Mouse (Mus musculus) forebrain, embryonic 10.5 days (tissue): Measurements from ENCODE around the gene Csf1. TPM values are rescaled to one million over a fixed set of nuclear protein-coding genes. Genes with fewer than 3 reads are reported as not detected.

Source experiments
- DNase-seq: peaks from one replicate; pipeline ENCODE4 v3.0.0-alpha.2; 2017; ENCODE audit warnings: low spot score; ENCODE audit errors: extremely low spot score
- H3K27ac ChIP-seq: fragments of 300-500 bp; sonication (generic); 2 replicates; pipeline ENCODE4 v1.5.1; 2016; ENCODE audit warnings: mild to moderate bottlenecking
- H3K27me3 ChIP-seq: fragments of 300-500 bp; sonication (generic); 2 replicates; pipeline ENCODE4 v1.6.1; 2016; ENCODE audit warnings: mild to moderate bottlenecking; ENCODE audit not compliant: poor library complexity, severe bottlenecking
- H3K36me3 ChIP-seq: fragments of 300-500 bp; sonication (generic); replicated peaks from 2 replicates; pipeline ENCODE4 v1.6.1; 2016; ENCODE audit warnings: mild to moderate bottlenecking, moderate library complexity
- H3K4me1 ChIP-seq: fragments of 300-500 bp; sonication (generic); 2 replicates; pipeline ENCODE4 v1.6.1; 2016
- H3K4me3 ChIP-seq: fragments of 300-500 bp; sonication (generic); 2 replicates; pipeline ENCODE4 v1.5.1; 2016; ENCODE audit warnings: mild to moderate bottlenecking, moderate library complexity
- H3K9me3 ChIP-seq: fragments of 300-500 bp; sonication (generic); 2 replicates; pipeline ENCODE4 v1.6.1; 2016; ENCODE audit warnings: mild to moderate bottlenecking, moderate library complexity
- WGBS: fragments of 180-500 bp; shearing (Covaris S2); methylation state at CpG from one replicate; pipeline ENCODE4 v1.1.7; 2016; 5-methylcytosine and 5-hydroxymethylcytosine counted together
- polyA plus RNA-seq: library from polyadenylated mRNA; unstranded; fragments of >200 nt; fragmentation: Nextera tagmentation; extraction: Ambion mirVana; gene quantifications from 2 replicates; pipeline ENCODE4 v1.2.1, GENCODE M21; 2016

Gene Csf1
- polyA plus RNA-seq, 1 experiment from 2014 or later, result 4.8 TPM

DNA sequence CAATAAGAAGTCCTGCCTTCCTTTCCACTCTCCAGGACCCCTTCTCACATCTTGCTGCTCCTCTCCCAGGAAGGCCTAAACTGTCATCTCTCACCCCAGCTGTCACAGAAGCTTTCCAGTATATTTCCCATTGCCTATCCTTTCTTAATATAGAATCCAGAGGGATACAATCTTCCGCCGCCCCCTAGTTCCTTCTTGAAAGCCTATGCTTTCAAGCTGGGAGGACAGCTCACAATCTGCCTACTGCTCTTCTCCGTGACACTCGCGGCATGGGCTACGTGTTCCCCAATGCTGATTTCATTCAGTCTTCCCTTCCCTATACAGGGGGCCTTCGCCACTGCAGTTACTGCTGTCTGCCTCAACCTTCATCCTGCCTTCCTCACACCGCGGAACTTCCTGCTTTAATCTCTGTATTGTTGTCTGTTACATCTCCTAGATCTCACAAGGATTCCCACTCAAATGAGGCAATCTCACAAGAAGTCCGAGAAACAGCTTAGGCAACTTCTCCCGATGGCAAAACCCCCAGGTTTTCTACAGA lies 30.6 kb upstream of the Csf1 start:
- no peaks in the 10 kb centered on the region for H3K9me3 ChIP-seq
- peaks cover 31% of the 10 kb centered on the region for H3K27me3 ChIP-seq
- WGBS, result 88% methylated on average over 11 of the region's 11 CpGs
- H3K4me3 ChIP-seq, result no peak overlapping the region
- H3K36me3 ChIP-seq, result no peaks in the 10 kb centered on the region
- no peak overlapping the region for H3K27ac ChIP-seq
- no peak for DNase-seq
- peaks cover 61% of the 10 kb centered on the region for H3K4me1 ChIP-seq

DNA sequence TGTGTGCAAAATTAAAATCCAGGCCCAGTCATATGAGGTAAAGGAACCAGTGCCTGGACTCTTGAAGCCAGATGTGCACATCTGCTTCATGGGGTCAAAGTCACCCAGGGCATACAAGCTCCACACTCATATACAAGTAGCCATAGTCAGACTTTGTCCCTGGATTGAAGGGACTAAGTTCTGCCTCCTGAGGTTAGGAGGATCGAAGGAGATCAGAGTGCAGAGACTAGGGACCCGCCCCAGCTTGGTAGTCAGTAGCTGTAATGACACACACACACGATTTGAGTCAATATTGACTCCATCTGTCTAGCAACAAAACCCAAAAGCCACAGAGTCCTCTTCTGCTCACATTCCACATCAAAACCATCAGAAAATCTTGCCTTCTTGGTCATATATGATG lies 30.0 kb upstream of the Csf1 start:
- H3K36me3 ChIP-seq, result no peaks in the 10 kb centered on the region
- H3K27ac ChIP-seq, result no peak overlapping the region
- H3K27me3 ChIP-seq, result peaks cover 31% of the 10 kb centered on the region
- H3K4me3 ChIP-seq, result no peak overlapping the region
- peaks cover 61% of the 10 kb centered on the region for H3K4me1 ChIP-seq
- WGBS, result 93% methylated on average over 3 of the region's 3 CpGs
- H3K9me3 ChIP-seq, result no peaks in the 10 kb centered on the region
- no peak for DNase-seq

DNA sequence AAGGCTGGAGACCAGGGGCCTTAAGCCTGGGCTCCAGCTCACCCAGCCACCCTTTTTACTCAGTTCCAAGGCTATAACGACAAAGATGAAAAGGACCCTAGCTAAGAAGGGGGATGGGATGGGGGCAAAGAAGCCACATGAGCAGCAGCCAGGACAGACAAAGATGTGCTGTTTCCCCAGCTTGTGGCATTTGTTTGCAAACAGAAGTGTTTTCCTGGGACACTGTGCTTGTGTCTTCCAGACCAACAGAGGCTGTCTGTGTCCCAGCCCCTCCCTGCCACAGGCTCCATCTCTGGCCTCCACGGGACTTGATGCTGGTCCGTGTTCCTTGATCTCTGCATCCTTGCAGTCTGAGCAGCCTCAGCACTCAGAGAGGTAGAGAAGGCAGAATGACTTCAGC lies 28.6 kb upstream of the Csf1 start:
- Histone ChIP-seq H3K36me3 (no peaks in the 10 kb centered on the region), H3K4me1 (peaks cover 60% of the 10 kb centered on the region), H3K4me3 (no peak overlapping the region), H3K27me3 (peaks cover 31% of the 10 kb centered on the region), H3K9me3 (no peaks in the 10 kb centered on the region), H3K27ac (peak overlapping the region; percentile 61)
- DNase-seq, result no peak
- 47% methylated on average over 3 of the region's 3 CpGs for WGBS

DNA sequence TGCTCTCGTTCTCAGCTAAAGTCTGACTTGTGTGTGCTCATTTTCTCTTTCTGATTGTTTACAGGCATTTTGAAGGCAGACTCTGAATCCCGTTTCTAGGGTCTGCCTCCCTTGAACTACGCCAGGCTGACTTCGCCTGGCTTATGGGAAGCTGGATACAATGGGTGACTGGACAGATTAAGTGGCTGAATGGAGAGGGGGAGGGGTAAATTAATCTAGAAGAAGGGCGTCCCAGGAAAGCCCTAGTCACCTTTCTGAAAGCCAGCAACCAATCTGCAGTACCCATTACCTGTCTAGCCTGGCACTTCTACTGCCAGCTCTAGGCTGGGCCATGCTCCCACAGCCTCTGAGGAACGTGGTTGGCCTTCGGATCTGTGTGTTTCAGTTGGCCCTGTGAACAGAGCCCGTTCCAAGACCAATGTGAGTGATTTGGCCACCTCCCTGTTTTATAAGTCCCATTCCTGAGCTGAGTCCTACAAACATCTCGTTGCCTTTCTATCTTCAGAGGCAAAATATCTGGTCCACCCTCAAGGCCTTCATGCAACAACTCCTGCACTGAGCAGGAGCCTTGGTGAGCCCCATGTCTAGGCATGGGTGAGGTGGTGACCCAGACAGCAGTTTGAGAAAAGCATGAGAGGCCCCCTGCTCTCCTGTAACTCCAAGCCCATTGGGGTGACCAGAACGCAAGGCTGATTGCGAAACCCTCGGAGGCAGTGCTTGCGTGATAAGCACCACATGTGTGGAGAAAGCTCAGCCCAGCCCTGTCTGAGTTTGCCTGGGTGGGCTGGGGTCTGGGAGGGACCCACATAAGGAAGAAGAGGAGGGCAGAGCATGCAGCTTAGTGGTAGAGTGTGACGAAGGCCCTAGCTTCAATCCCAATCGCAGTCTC lies 27.6 kb upstream of the Csf1 start:
- peak overlapping the region; percentile 61 for H3K27ac ChIP-seq
- WGBS, result 67% methylated on average over 15 of the region's 15 CpGs
- DNase-seq, result peak; percentile 33

DNA sequence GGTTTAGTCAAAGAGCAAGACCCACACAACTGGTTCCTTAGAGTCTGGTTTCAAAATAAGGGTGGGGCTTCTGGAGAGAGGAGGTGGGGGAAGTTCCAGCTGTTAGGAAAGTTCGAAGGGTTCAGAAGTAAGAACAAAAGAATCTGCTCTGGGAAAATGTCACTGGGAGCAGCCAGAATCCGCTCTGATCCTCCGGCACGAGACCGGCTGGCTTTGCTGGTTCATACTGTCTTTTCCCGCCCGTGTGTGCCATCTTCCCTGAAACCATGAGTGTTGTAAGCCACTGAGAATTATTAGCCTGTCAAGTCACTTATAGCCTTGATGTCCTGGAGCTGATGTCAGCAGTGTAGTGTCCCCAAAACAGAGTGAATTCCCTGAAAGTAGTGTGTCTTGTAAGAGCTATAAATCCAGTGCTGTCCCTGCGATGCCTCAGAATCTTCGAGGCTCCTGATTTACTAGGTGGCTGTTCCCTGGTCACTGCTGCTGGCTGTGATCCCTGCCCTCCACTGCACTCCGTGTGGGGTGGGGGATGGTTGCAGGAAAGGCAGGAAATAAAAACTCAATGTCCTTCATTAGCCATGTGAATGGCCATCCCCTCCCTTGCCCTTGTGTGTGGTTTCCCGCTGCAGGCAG lies 26.8 kb upstream of the Csf1 start:
- no peaks in the 10 kb centered on the region for H3K36me3 ChIP-seq
- H3K27ac ChIP-seq, result peak overlapping the region; percentile 61
- WGBS, result 53% methylated on average over 11 of the region's 11 CpGs
- peak; percentile 46 for DNase-seq
- H3K9me3 ChIP-seq, result no peaks in the 10 kb centered on the region
- peaks cover 46% of the 10 kb centered on the region for H3K4me1 ChIP-seq
- H3K4me3 ChIP-seq, result no peak overlapping the region
- H3K27me3 ChIP-seq, result peaks cover 31% of the 10 kb centered on the region

More for the DNA sequence above, 27.6 kb upstream of the Csf1 start:
- peaks cover 49% of the 10 kb centered on the region for H3K4me1 ChIP-seq
- H3K36me3 ChIP-seq, result no peaks in the 10 kb centered on the region
- H3K4me3 ChIP-seq, result no peak overlapping the region
- H3K9me3 ChIP-seq, result no peaks in the 10 kb centered on the region
- peaks cover 31% of the 10 kb centered on the region for H3K27me3 ChIP-seq

DNA sequence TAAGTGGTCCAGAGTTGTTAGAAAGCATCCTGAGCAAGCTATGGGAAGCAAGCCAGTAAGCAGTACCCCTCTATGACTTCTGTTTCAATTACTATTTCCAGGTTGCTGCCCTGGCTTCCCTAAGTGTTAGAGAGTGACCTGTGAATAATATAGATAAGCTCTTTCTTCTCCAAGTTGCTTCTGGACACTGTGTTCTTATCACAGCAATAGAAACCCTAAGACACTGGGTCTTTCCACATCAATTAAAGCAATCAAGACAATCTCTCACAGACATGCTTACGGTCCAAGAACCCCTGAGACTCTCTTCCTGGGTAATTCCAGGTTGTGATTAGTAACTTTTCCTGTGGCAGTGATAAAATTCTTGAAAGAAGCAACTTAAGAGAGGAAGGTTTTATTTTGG lies 26.1 kb upstream of the Csf1 start:
- H3K9me3 ChIP-seq, result no peaks in the 10 kb centered on the region
- H3K36me3 ChIP-seq, result no peaks in the 10 kb centered on the region
- H3K27ac ChIP-seq, result peak overlapping the region; percentile 61; the same call in 1 of the 2 replicates
- peaks cover 28% of the 10 kb centered on the region for H3K27me3 ChIP-seq
- peaks cover 38% of the 10 kb centered on the region for H3K4me1 ChIP-seq
- H3K4me3 ChIP-seq, result no peak overlapping the region
- 92% methylated on average over 1 of the region's 1 CpGs for WGBS
- DNase-seq, result no peak

DNA sequence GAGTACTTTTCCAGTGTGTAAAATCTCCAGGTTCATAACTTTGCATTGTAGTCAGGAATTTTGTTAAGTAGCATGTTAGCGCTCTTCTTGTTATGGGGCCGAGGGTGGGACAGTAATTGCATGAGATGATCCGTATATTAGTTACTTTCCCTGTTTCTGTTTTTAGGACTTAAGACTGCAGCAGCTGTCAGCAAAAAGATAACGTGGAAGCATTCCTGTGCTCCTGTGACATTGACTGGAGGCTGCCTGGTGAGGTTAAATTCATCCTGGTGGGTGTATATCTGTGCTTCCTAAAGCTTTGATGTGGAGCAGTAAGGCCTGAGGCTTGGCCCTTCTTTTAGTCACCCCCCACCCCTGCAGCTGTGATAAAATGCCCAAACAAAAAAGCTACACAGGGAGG lies 25.3 kb upstream of the Csf1 start:
- Histone ChIP-seq H3K36me3 (no peaks in the 10 kb centered on the region), H3K27me3 (peaks cover 20% of the 10 kb centered on the region), H3K27ac (no peak overlapping the region), H3K4me3 (no peak overlapping the region), H3K9me3 (no peaks in the 10 kb centered on the region), H3K4me1 (peaks cover 37% of the 10 kb centered on the region)
- no peak for DNase-seq
- WGBS, result 90% methylated on average over 4 of the region's 4 CpGs

DNA sequence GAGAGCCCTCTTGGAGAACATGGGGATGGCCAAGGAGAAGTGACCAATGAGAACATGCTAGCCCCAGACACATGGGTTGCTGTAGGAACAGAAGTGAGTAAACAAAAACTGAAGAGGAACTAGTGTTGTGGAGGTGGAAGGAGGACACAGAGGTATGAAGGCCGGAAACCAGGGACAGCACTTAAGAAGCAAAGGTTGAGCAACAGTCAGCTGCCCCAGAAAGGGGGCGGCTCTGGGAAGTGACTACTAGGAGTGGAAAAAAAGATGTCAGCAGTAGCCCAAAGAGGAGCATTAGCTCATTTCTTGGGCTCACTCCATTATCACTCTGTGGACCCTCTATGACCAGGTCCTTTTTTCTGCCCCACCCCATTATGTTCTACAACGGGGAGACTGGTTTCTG lies 23.0 kb upstream of the Csf1 start:
- DNase-seq, result no peak
- WGBS, result 93% methylated on average over 3 of the region's 3 CpGs
- Histone ChIP-seq H3K9me3 (no peaks in the 10 kb centered on the region), H3K4me3 (no peak overlapping the region), H3K4me1 (peaks cover 21% of the 10 kb centered on the region), H3K27me3 (peaks cover 6% of the 10 kb centered on the region; the same call in 1 of the 2 replicates), H3K36me3 (no peaks in the 10 kb centered on the region), H3K27ac (no peak overlapping the region)

DNA sequence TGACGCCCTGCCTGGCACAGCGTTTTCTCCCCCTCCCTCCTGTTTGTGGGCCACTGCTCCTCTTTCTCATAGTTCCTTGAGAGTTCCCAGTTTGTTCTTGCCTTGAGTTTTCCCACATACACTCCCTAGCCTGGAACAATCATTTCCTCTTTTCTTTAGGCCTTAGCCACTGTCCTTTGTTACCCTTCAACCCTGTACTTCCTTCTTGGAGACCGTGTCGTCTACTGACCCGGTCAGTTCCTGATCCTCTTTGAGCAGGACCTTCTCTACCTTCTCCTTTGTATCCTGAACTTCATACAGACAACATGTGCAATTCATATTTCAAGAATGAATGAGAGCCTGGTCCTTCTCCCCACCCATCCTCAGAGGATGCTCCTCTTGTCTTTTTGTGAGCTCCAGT lies 21.0 kb upstream of the Csf1 start:
- Histone ChIP-seq H3K4me3 (no peak overlapping the region), H3K9me3 (no peaks in the 10 kb centered on the region), H3K27ac (no peak overlapping the region), H3K27me3 (0 out of 2 replicates have a peak, but pooled peaks cover 1% of the 10 kb centered on the region), H3K36me3 (no peaks in the 10 kb centered on the region), H3K4me1 (peaks cover 5% of the 10 kb centered on the region)
- DNase-seq, result no peak
- 92% methylated on average over 5 of the region's 5 CpGs for WGBS

DNA sequence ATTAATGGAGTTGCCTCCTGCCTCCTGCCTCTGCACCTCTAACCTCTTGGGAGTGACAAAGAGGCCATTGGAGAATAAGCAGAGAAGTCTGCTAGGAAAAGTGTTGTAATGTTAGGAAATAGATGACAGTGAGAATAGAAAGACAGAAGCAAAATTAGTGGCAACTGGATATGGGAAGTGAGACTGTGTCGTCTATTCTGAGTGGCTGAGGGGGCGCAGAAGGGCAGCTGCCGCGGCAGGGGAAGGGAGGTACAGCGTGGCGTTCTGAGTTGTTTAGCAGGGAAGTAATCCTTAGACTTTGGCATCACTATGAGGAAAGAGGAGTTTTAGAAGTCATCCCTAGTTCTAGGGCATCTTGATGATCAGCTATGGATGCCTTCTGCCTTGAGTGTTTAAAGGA lies 17.7 kb upstream of the Csf1 start:
- no peaks in the 10 kb centered on the region for H3K9me3 ChIP-seq
- DNase-seq, result no peak
- no peak overlapping the region for H3K4me3 ChIP-seq
- H3K27me3 ChIP-seq, result 0 out of 2 replicates have a peak, but pooled peaks cover 4% of the 10 kb centered on the region
- WGBS, result 92% methylated on average over 6 of the region's 6 CpGs
- peaks cover 21% of the 10 kb centered on the region for H3K4me1 ChIP-seq
- H3K36me3 ChIP-seq, result no peaks in the 10 kb centered on the region
- no peak overlapping the region for H3K27ac ChIP-seq

DNA sequence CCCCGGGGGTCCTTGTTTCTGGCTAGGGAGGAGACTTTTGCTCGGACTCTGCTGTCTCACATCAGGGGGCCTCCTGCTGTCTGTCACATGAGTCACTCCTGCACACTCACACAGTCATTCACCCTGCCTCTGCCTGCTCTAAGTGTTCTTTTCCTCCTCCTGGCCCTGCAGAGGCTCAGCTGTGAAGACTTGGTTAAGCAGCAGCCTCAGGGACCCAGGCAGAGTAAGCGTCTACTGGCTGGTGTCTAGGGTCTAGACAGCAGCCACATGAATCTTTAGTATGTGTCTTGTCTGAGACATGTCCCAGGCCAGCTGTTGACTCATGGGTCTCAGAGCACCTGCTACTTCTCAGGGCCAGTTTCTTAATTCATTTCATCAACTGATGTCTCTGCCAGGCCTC lies 16.0 kb upstream of the Csf1 start:
- Histone ChIP-seq H3K4me1 (peaks cover 21% of the 10 kb centered on the region), H3K27ac (0 out of 2 replicates have a peak overlapping the region, but pooled peaks have one; percentile 1), H3K36me3 (no peaks in the 10 kb centered on the region), H3K9me3 (no peaks in the 10 kb centered on the region), H3K4me3 (no peak overlapping the region), H3K27me3 (peaks cover 4% of the 10 kb centered on the region; the same call in 1 of the 2 replicates)
- DNase-seq, result no peak
- 32% methylated on average over 3 of the region's 3 CpGs for WGBS

DNA sequence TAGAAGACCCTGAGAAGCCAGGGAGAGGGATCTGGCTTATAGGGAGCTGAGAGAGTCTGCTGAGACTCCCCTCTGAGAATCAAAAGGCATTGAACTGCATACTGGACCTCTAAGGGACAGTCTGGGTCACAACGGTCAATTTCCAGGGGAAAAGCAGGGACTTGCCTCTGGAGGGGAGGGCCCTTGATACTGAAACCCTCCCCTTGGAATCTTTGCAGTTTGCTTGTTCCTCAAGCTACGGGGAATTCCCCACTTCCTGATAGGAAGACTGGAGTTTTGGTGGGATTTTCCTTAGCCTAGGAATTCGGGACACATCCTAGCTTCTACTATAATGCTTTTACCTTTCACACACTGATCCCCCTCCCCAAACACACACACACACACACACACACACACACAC lies 15.5 kb upstream of the Csf1 start:
- peaks cover 4% of the 10 kb centered on the region; the same call in 1 of the 2 replicates for H3K27me3 ChIP-seq
- no peak overlapping the region for H3K27ac ChIP-seq
- WGBS, result 42% methylated on average over 3 of the region's 3 CpGs
- no peaks in the 10 kb centered on the region for H3K36me3 ChIP-seq
- H3K9me3 ChIP-seq, result no peaks in the 10 kb centered on the region
- no peak overlapping the region for H3K4me3 ChIP-seq
- no peak for DNase-seq
- peaks cover 21% of the 10 kb centered on the region for H3K4me1 ChIP-seq

DNA sequence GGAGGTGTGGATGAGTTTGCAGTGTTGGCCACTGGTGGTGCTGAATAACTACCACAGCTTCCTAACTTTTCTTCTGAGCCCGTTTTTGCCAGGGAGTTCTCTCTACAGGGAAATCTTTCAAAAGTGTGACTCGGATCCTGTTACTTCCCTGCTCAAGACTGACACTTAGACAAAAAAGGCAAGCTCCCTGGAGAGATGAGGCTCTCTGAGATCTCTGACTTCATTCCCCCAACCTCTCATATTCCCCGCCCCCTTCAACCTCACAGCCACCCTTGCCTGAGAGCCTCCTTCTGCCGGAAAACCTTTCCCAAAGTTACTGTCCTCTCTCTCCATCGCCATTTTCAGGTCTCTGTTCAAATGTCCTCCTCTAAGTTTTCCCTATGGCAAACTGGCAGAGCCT lies 14.8 kb upstream of the Csf1 start:
- H3K4me1 ChIP-seq, result peaks cover 21% of the 10 kb centered on the region
- no peak overlapping the region for H3K4me3 ChIP-seq
- no peak for DNase-seq
- H3K27ac ChIP-seq, result no peak overlapping the region
- peaks cover 4% of the 10 kb centered on the region; the same call in 1 of the 2 replicates for H3K27me3 ChIP-seq
- H3K36me3 ChIP-seq, result no peaks in the 10 kb centered on the region
- no peaks in the 10 kb centered on the region for H3K9me3 ChIP-seq
- 53% methylated on average over 5 of the region's 5 CpGs for WGBS
